Mouse (Mus musculus): Measurements from ENCODE around the gene Cwc25.

DNA sequence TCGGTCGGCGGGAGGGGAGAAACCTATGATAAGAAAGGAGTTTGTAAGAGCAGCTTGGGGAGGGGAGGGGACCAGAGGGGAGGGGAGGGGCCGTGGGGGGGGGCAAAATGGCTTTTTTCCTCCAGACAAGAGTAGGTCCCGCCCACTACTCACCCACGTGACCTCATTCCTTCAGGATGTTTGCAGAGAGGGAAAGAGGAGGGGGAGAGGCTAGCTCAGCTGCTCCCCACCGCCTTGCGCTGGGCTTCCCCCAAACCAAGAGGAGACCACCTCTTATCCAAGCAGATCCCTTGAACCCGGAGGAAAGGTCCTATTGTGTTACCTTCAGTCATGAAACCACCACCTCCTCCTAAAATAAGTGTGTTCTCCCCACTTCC is 66.7 kb downstream of the Cwc25 start:
- TF ChIP-seq CTCF (IDR thresholded peaks at IDR 0.05; ENCODE audit: control insufficient read depth, insufficient read depth, low read length) (no peak), POLR2A (IDR thresholded peaks at IDR 0.05; ENCODE audit: borderline replicate concordance, control insufficient read depth, low read depth, low read length) (no peak)
